Mouse (Mus musculus) left cerebral cortex, postnatal 10 days (tissue): Measurements from ENCODE around the gene Gm20738. TPM values are rescaled to one million over a fixed set of nuclear protein-coding genes. Genes with fewer than 3 reads are reported as not detected.
"Not testable (repeated sequence)": the region's sequence is repeated elsewhere in the genome, so short reads cannot be mapped to it uniquely, and the experiment has no call there.

Experiments
- DNase-seq, 2 experiments: peaks; one replicate each; pipeline ENCODE4 v3.0.0; 2021 to 2022; ENCODE audit warnings: low spot score in 2 of 2, mixed read lengths in 1 of 2; ENCODE audit errors: extremely low spot score in 1 of 2
- intact Hi-C: fragments of 180-260 bp; cut with DNase I; formaldehyde crosslinking; loops from one replicate; pipeline ENCODE4 v1.15.1; 2025
- total RNA-seq, 2 experiments: library from RNA; stranded (reverse); gene quantifications; 2 replicates each; pipeline ENCODE4 v1.2.3; 2021

Gene Gm20738
- total RNA-seq: not detected

- DNase-seq, intact Hi-C loops: not testable (repeated sequence)
These were observed at the start of gene Gm20738 for GRCm38 (mm10) chrY:37957511-37957910. Gene Gm20738 (plus strand): TSS chrY:37957811.
